Mouse (Mus musculus) testis, postnatal 14 days (tissue): Measurements from ENCODE around the gene Gm36079.
"Not testable (repeated sequence)": the region's sequence is repeated elsewhere in the genome, so short reads cannot be mapped to it uniquely, and the experiment has no call there.

Experiments
- DNase-seq: peaks from one replicate; pipeline ENCODE4 v3.0.0; 2021; ENCODE audit warnings: low spot score

Gene Gm36079

DNA sequence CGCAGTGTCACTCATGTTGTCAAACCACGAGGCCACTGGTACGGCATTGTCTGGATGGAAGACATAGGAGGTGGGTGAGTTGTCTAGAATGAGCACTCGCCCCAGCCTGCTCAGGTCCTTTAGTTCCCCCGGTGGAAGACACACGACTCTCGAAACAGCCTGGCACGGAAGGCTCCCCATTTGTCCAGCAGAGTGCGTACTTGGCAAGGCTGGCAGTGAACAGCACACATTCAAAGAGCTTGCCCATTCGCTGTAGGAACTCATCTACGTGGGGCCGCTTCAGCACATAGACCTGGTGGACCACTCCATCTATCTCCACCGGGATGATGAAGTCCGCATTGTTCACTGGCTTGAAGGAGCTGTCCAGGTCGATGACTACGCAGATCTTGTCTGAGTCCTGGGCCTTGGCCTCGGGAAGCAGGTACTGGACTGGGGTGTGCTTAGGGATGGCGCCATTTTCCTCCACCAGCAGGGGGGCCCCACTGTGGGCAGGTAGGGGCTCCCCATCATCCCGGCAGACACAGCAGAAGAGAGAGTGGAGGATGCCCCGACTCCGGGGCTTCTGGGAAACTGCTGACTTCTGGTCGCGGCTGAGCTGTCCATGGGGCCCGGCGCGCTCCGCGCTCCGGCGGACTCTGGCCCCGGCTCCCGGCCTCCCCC lies 11.3 kb downstream of the Gm36079 start:
- DNase-seq, result not testable (repeated sequence)

DNA sequence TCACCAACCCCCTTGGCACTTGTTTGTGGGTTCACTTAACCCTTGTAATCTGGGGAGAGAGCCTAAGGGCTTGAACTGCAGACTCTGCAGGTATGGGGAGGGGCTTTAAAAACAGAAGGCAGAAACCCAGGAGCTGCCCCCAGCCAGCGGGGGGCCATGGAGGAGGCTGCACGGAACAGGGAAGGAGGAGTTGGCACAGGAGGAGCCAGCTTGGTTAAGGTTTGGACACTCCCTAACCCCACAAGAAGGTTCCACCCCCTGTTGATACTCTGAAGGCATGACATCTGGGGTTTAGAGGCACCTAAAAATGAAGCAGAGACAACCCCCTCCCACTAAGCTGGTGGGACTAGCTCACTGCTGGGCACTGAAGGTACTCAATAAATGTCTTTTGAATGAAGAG lies 12.8 kb downstream of the Gm36079 start:
- DNase-seq, result not testable (repeated sequence)

DNA sequence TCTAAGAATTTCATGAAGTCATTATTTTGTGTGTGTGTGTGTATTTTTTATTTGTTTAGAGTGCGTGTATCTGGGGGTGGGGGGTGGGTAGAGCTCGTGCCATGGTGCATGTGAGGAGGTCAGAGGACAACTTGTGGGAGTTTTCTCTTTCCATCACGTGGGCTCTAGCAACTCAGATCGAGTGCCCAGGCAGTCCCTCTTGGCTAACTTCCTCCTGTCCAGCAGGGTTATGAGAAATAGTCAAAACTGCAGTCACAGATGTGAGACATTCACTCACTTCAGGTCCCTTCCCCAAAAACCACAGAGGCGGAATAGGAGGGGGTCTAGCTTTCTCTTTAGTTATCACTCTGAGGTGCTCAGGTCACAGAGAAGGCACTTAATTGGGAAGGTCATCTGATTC lies 13.3 kb downstream of the Gm36079 start:
- not testable (repeated sequence) for DNase-seq

DNA sequence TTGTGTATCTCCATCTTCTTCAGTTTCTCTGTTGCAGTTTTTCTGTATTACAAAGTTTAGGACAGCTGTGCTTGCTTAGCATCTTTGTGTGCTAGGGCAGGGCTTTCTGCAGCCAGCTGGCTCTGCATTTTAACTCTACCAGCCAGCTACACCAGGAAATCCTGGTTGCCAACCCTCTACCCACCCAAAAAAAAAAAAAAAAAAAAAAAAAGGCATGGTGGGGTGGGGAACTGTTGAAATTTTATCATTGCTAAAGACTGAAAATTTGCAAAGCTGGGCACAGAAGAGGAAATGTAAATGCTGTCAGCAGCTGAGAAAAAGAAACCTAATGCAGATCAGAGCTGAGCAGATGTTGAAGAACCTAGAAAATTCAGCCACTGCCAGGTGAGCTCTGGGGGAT lies 16.7 kb downstream of the Gm36079 start:
- not testable (repeated sequence) for DNase-seq

DNA sequence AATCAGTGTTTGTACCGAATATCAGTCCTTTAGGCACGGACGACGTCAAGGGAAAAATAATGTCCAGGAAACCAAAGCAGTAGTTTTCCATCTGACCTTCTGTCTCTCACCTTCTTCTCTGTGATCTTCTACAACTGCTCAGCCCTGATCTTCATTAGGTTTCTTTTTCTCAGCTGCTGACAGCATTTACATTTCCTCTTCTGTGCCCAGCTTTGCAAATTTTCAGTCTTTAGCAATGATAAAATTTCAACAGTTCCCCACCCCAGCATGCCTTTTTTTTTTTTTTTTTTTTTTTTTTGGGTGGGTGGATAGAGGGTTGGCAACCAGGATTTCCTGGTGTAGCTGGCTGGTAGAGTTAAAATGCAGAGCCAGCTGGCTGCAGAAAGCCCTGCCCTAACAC lies 27.6 kb downstream of the Gm36079 start:
- DNase-seq, result not testable (repeated sequence)

DNA sequence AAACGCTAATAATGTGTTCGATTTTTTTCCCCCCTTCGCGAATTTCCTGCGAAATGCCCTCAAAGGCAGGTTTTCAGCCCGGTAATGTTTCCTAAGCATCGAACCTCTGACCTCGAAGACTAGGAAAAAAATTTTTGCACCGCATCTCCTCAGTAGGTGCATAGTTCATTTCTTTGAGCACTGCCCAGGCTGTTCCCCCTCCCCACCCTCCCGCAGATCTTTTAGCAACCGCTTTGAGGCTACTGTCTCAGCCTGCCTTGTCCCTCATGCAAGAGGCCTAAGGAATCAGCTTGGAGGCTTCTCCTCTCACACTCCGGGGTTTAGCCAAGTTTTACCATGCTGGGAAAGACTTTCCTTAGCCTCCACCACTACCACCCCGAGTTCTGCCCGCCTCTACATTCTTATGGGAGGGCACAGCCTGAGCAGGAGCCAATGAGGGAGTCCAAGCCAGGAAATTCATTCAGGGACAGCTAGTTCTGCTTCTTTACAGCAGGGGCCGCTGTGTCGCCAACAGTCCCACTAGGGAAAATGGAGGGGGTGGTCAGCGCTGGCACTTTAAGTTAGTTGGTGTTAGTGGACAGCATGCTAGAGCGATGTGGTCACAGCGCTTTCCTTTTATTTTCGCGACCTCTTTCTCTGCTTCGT lies 28.2 kb downstream of the Gm36079 start:
- DNase-seq, result not testable (repeated sequence)

DNA sequence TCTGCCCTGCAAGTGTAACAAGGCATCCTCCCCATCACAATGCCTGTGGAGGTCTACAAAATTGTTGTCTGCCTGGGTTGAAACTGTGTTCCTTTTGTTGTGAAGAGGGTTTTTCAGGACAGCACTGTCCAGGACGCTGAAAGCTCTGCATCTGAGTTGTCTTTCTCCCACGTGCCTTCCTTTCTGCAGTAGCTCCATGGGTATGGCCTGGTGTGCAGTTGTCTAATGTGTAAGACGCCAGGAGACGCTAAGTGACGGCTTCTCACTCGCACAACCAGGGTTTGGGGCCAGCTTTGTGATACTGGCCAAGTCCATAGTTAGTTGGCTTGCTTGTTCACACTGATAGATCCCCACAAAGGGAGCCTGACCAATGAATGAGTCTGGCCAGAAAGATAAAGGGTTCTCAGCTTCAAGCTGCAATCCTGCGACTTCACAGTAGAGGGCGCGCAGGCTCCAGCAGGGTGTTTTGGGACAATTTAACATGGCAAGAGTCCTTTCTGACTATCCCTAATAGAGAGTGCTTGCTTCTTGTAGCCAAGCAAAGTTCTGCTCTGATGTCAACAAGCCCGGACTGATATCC lies 34.8 kb downstream of the Gm36079 start:
- not testable (repeated sequence) for DNase-seq

DNA sequence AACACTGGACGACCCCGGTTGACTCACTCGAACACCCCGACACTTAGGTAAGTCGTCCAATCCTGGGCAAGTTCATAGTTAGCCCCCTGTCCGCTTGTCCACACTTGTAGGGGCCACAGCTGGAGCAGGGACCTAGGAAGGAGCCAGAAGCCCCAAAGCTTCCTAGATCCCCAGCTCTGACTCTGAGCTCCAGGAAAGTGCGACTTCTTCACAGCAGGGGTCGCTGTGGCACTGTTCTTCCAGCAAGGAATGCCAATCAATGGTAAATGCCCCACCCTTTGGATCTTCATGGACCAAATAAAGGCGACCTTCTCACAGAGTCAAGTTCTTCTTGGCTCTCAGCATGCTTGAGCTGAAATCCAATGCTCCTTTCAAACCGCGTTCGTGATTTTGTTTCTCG lies 35.5 kb downstream of the Gm36079 start:
- DNase-seq, result not testable (repeated sequence)
